Mouse (Mus musculus) liver, embryonic 14.5 days (tissue): ENCODE data around the gene Trhr2.

ENCODE experiments used
- CTCF ChIP-seq: IDR thresholded peaks from 2 replicates; pipeline ENCODE4 v1.5.1; 2016; ENCODE audit warnings: antibody characterized with exemption, low read depth, control low read depth
- EP300 ChIP-seq: IDR thresholded peaks from 2 replicates; pipeline ENCODE4 v1.6.1; 2016; ENCODE audit warnings: antibody characterized with exemption, low read depth

DNA sequence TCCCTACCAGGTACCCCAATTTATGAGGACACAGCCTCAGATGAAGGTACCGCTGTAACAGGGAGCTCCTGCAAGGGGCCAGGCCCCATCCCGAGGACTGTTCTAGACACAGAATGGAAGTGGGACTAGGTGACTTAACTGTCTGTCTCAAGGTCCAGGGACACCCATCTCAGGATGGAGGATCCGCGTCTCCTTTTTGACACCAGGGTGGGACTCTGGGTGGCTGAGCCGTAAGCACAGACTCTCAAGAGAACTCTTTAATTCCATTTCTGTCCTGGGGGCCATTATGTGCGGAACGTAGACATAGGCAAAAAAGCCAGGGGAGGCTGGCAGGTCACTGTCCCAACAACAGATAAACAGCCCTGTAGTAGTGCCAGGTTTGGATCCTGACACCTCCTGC, 38.4 kb downstream of the Trhr2 start:
- TF ChIP-seq EP300 (no peak), CTCF (no peak)
